Mouse (Mus musculus): ENCODE measurements around the gene Otop2. TPM values are rescaled to one million over a fixed set of nuclear protein-coding genes. Genes with fewer than 3 reads are reported as not detected.

Otop2 gene
- under 1 TPM in 1 of 2 experiments, not detected in 1; 0.06 TPM for polyA plus RNA-seq (2012; fragmentation: generic; extraction: Trizol)

GRCm38 (mm10) chr11:115306863-115307262 lies at the start of gene Otop2:
Otop2 (plus strand) TSS chr11:115307163.

GRCm38 (mm10) chr11:115267061-115267883 lies 39.7 kb upstream of the Otop2 start, which contains the start of gene Grin2c:
Grin2c (minus strand) TSS chr11:115267243.

DNA sequence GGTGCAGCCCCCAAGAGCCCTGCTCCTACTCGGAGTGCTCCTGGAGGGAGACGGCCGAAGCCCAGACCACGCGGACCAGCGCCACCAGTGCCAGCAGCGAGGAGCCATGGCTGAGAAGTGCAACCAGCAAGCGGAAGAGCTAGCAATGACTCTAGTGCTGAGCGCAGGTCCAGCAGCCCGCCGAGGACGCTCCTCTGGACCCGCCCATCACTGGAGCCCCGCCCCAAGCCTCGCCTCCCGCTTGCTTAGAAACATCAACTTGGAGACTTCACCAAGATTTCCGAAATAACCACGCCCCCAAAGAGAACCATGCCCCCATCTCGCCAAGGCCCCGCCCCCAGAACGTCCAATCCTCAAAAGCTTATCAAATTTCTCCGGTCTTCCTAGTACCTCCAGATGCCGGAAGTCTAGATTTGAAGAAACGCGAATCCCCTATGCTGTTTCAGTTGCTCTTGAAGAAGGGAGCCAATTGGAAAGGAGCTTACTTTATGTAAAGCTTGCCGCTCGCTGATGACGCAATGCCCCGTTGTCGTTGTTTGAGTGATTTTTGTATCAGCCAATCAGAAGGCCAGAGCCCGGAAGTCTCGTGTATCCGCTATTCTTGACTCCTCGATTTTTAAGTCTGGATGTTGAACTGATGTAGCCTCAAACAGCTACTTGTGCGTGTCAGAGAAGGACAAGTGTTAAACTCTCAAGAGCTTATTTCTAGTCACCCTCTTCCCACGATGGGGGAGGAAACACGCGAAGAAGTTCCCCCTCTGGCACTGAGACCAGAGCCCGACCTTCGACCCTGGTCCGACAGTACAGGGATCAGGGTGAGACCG lies 30.0 kb upstream of the Otop2 start, which contains the start of gene Fdxr:
Fdxr (minus strand) TSS at position 271 of the 824 bp plus-strand sequence.

GRCm38 (mm10) chr11:115297214-115297826 lies 9.6 kb upstream of the Otop2 start, which contains the start of gene Fads6:
Fads6 (minus strand) TSS chr11:115297663.

GRCm38 (mm10) chr11:115321906-115322693 lies 15.1 kb downstream of the Otop2 start, which contains the start of gene Ush1g:
Ush1g (minus strand) TSS chr11:115322041.

GRCm38 (mm10) chr11:115334531-115334930 lies 27.6 kb downstream of the Otop2 start, which contains the start of gene Otop3:
Otop3 (plus strand) TSS chr11:115334731.

GRCm38 (mm10) chr11:115367395-115367944 lies 60.5 kb downstream of the Otop2 start, which contains the start of gene Hid1:
Hid1 (minus strand) TSS chr11:115367756.

Other genes with a start within 250 kb of the Otop2 start
- not detected for gene Cd300e, start 245.0 kb upstream of the Otop2 start, polyA plus RNA-seq (2012; fragmentation: generic; extraction: Trizol)
- under 1 TPM; 0.01 to 0.07 TPM for gene Rab37, start 215.7 kb upstream of the Otop2 start, polyA plus RNA-seq (2012; fragmentation: generic; extraction: Trizol)
- gene Cd300lf, start 173.2 kb upstream of the Otop2 start, polyA plus RNA-seq (2012; fragmentation: generic; extraction: Trizol) = not detected
- 10 to 100 TPM; 13.5 to 58.4 TPM for gene Slc9a3r1, start 143.8 kb upstream of the Otop2 start, polyA plus RNA-seq (2012; fragmentation: generic; extraction: Trizol)
- gene Tmem104, start 119.7 kb upstream of the Otop2 start, polyA plus RNA-seq (2012; fragmentation: generic; extraction: Trizol) = 1 to 10 TPM; 3.2 to 9.7 TPM
- 10 to 100 TPM; 19.1 to 27.4 TPM for gene Nat9, start 119.3 kb upstream of the Otop2 start, polyA plus RNA-seq (2012; fragmentation: generic; extraction: Trizol)
- gene Grin2c, start 39.9 kb upstream of the Otop2 start, polyA plus RNA-seq (2012; fragmentation: generic; extraction: Trizol) = not detected
- gene Fdxr, start 30.1 kb upstream of the Otop2 start, polyA plus RNA-seq (2012; fragmentation: generic; extraction: Trizol) = 10 to 100 TPM; 15.6 to 23.1 TPM
- under 1 TPM in 1 of 2 experiments, not detected in 1; 0.05 TPM for gene Fads6, start 9.5 kb upstream of the Otop2 start, polyA plus RNA-seq (2012; fragmentation: generic; extraction: Trizol)
- gene Ush1g, start 14.9 kb downstream of the Otop2 start, polyA plus RNA-seq (2012; fragmentation: generic; extraction: Trizol) = under 1 TPM; 0.11 to 0.34 TPM
- not detected for gene Otop3, start 27.6 kb downstream of the Otop2 start, polyA plus RNA-seq (2012; fragmentation: generic; extraction: Trizol)
- 1 to 10 TPM; 1.9 to 7.6 TPM for gene Hid1, start 60.6 kb downstream of the Otop2 start, polyA plus RNA-seq (2012; fragmentation: generic; extraction: Trizol)
- gene Cdr2l, start 74.8 kb downstream of the Otop2 start, polyA plus RNA-seq (2012; fragmentation: generic; extraction: Trizol) = 10 to 100 TPM in 1 of 2 experiments, 1 to 10 TPM in 1; 6.5 to 16.4 TPM
- gene Mrpl58, start 96.6 kb downstream of the Otop2 start, polyA plus RNA-seq (2012; fragmentation: generic; extraction: Trizol) = 100 to 1,000 TPM; 204 to 411 TPM
- 100 to 1,000 TPM; 816 to 966 TPM for gene Atp5h, start 112.8 kb downstream of the Otop2 start, polyA plus RNA-seq (2012; fragmentation: generic; extraction: Trizol)
- 10 to 100 TPM; 24.1 to 58.3 TPM for gene Kctd2, start 113.0 kb downstream of the Otop2 start, polyA plus RNA-seq (2012; fragmentation: generic; extraction: Trizol)
- not detected for gene Trim80, start 133.4 kb downstream of the Otop2 start, polyA plus RNA-seq (2012; fragmentation: generic; extraction: Trizol)
- gene Slc16a5, start 155.3 kb downstream of the Otop2 start, polyA plus RNA-seq (2012; fragmentation: generic; extraction: Trizol) = under 1 TPM; 0.12 to 0.76 TPM
- 10 to 100 TPM in 1 of 2 experiments, 1 to 10 TPM in 1; 3.4 to 13.7 TPM for gene Armc7, start 168.5 kb downstream of the Otop2 start, polyA plus RNA-seq (2012; fragmentation: generic; extraction: Trizol)
- 100 to 1,000 TPM; 130 to 206 TPM for gene Nt5c, start 184.7 kb downstream of the Otop2 start, polyA plus RNA-seq (2012; fragmentation: generic; extraction: Trizol)
- gene Jpt1, start 207.2 kb downstream of the Otop2 start, polyA plus RNA-seq (2012; fragmentation: generic; extraction: Trizol) = 100 to 1,000 TPM; 321 to 516 TPM
- gene Sumo2, start 229.1 kb downstream of the Otop2 start, polyA plus RNA-seq (2012; fragmentation: generic; extraction: Trizol) = 100 to 1,000 TPM; 150 to 340 TPM